Mouse (Mus musculus) midbrain, embryonic 14.5 days (tissue): ENCODE data around the gene Tead2. TPM values are rescaled to one million over a fixed set of nuclear protein-coding genes. Genes with fewer than 3 reads are reported as not detected.

Experiments used
- ATAC-seq: fragments of 200-750 bp; cut with Nextera tagmentation; 2 replicates; pipeline ENCODE4 v1.8.0; 2017; ENCODE audit warnings: moderate number of reproducible peaks, moderate library complexity; ENCODE audit not compliant: low FRiP score, low TSS enrichment
- DNase-seq: peaks from one replicate; pipeline ENCODE4 v3.0.0-alpha.2; 2015
- H3K27ac ChIP-seq: fragments of 300-500 bp; sonication (generic); replicated peaks from 2 replicates; pipeline ENCODE4 v1.5.1; 2014; ENCODE audit warnings: mild to moderate bottlenecking, low read depth, low read length, moderate library complexity
- H3K27me3 ChIP-seq: fragments of 300-500 bp; sonication (generic); 2 replicates; pipeline ENCODE4 v1.6.1; 2014; ENCODE audit warnings: low read length, control low read depth, mixed read lengths; ENCODE audit not compliant: control insufficient read depth, insufficient read depth
- H3K36me3 ChIP-seq: fragments of 300-500 bp; sonication (generic); 2 replicates; pipeline ENCODE4 v1.6.1; 2014; ENCODE audit warnings: low read length, control low read depth; ENCODE audit not compliant: control insufficient read depth, insufficient read depth
- H3K4me1 ChIP-seq: fragments of 300-500 bp; sonication (generic); 2 replicates; pipeline ENCODE4 v1.6.1; 2014; ENCODE audit warnings: mild to moderate bottlenecking, antibody characterized with exemption, low read length, control low read depth; ENCODE audit not compliant: control insufficient read depth, insufficient read depth
- H3K4me2 ChIP-seq: fragments of 300-500 bp; sonication (generic); 2 replicates; pipeline ENCODE4 v1.6.1; 2014; ENCODE audit warnings: mild to moderate bottlenecking, low read length, moderate library complexity
- H3K4me3 ChIP-seq: fragments of 300-500 bp; sonication (generic); replicated peaks from 2 replicates; pipeline ENCODE4 v1.5.1; 2014; ENCODE audit warnings: low read depth, low read length
- H3K9ac ChIP-seq: fragments of 300-500 bp; sonication (generic); replicated peaks from 2 replicates; pipeline ENCODE4 v1.6.1; 2014; ENCODE audit warnings: mild to moderate bottlenecking, low read length, moderate library complexity
- H3K9me3 ChIP-seq: fragments of 300-500 bp; sonication (generic); 2 replicates; pipeline ENCODE4 v1.6.1; 2016; ENCODE audit warnings: low read length, control low read depth, mixed read lengths; ENCODE audit not compliant: control insufficient read depth
- WGBS: fragments of 180-500 bp; shearing (Covaris S2); extraction: QIAGEN DNeasy Blood & Tissue Kit; methylation state at CpG from one replicate; pipeline ENCODE4 v1.1.7; 2014; 5-methylcytosine and 5-hydroxymethylcytosine counted together
- polyA plus RNA-seq: library from polyadenylated mRNA; unstranded; fragments of >200 nt; fragmentation: Nextera tagmentation; extraction: Ambion mirVana; gene quantifications from 2 replicates; pipeline ENCODE4 v1.2.1, GENCODE M21; 2014

Gene Tead2
- polyA plus RNA-seq, 1 experiment from 2014 or later, result 59.7 TPM

GRCm38 (mm10) chr7:45228548-45228947 lies 13.0 kb downstream of the Tead2 start:
- no peak overlapping the region for H3K9ac ChIP-seq
- H3K27me3 ChIP-seq, result no peaks in the 10 kb centered on the region
- 96% methylated on average over 18 of the region's 18 CpGs for WGBS
- no peak for ATAC-seq
- no peak overlapping the region for H3K27ac ChIP-seq
- no peaks in the 10 kb centered on the region for H3K9me3 ChIP-seq
- no peak overlapping the region for H3K4me2 ChIP-seq
- DNase-seq, result no peak
- peaks cover 30% of the 10 kb centered on the region for H3K36me3 ChIP-seq
- no peaks in the 10 kb centered on the region for H3K4me1 ChIP-seq
- H3K4me3 ChIP-seq, result no peak overlapping the region

GRCm38 (mm10) chr7:45229046-45229445 lies 13.5 kb downstream of the Tead2 start:
- peaks cover 27% of the 10 kb centered on the region for H3K36me3 ChIP-seq
- H3K9me3 ChIP-seq, result no peaks in the 10 kb centered on the region
- H3K4me2 ChIP-seq, result no peak overlapping the region
- no peak overlapping the region for H3K4me3 ChIP-seq
- 99% methylated on average over 8 of the region's 8 CpGs for WGBS
- peaks cover under 1% of the 10 kb centered on the region; the same call in 1 of the 2 replicates for H3K4me1 ChIP-seq
- no peak for ATAC-seq
- no peak overlapping the region for H3K27ac ChIP-seq
- no peak for DNase-seq
- no peaks in the 10 kb centered on the region for H3K27me3 ChIP-seq
- no peak overlapping the region for H3K9ac ChIP-seq

DNA sequence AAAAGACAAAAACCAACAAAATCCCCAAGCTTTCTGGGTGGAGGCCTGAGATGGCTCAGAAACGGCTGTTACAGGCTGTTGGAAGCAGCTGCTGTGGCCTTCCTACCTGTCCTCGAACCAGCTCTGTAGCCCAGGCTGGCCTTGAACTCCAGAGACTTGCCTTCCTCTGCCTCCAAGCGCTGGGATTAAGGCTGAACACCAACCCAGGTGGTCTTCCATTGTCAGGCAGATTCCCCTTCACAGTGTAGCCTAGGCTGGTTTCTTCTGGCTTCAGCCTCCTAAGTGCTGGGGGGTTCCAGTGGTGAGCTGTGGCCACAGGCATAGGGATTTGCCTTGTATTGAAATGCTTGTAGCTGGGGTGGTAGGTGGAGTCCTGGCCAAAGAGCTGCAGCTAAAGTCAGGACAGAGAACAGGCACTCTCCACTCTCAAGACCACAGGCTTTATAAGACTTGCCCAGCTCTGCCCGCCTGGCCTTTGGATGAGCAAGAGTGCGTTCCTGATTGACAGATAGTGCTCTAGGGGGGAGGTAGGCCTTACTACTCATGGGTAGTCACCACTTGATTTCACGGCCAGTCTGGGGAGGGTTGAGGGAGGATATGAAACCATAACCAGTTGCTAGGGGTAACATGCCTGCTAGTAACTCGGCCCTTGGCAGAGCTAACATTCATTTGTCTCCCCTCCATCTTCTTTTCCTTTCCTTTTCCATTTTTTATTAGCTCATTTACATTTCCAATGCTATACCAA lies 14.1 kb downstream of the Tead2 start:
- DNase-seq (no peak), ATAC-seq (no peak)
- Histone ChIP-seq H3K9me3 (no peaks in the 10 kb centered on the region), H3K4me2 (no peak overlapping the region), H3K36me3 (peaks cover 27% of the 10 kb centered on the region), H3K9ac (no peak overlapping the region), H3K4me3 (no peak overlapping the region), H3K27ac (no peak overlapping the region), H3K27me3 (no peaks in the 10 kb centered on the region), H3K4me1 (peaks cover 5% of the 10 kb centered on the region; the same call in 1 of the 2 replicates)
- WGBS, result 89% methylated on average over 7 of the region's 7 CpGs

GRCm38 (mm10) chr7:45231192-45231591 lies 15.6 kb downstream of the Tead2 start:
- 91% methylated on average over 12 of the region's 12 CpGs for WGBS
- Histone ChIP-seq H3K9me3 (no peaks in the 10 kb centered on the region), H3K4me2 (no peak overlapping the region), H3K36me3 (peaks cover 27% of the 10 kb centered on the region), H3K9ac (no peak overlapping the region), H3K27ac (no peak overlapping the region), H3K4me1 (peaks cover 14% of the 10 kb centered on the region; the same call in 1 of the 2 replicates), H3K4me3 (no peak overlapping the region), H3K27me3 (no peaks in the 10 kb centered on the region)
- ATAC-seq (no peak), DNase-seq (no peak)

DNA sequence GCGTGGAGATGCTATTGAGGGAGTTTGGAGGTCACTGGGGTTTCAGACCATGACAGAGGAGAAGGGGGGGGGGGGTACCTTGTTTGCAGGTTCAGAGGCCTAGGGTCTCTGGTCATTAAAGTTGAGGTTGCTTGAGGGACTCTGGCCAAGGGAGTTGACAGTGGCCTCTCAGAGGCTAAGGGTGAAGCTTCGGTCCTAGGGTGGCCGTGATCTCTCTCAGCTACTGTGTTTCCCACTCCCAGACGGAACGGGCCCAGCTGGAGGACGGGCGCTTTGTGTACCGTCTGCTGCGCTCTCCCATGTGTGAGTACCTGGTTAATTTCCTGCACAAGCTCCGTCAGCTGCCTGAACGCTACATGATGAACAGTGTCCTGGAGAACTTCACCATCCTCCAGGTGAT lies 16.4 kb downstream of the Tead2 start:
- Histone ChIP-seq H3K4me1 (peaks cover 14% of the 10 kb centered on the region; the same call in 1 of the 2 replicates), H3K4me3 (no peak overlapping the region), H3K9me3 (no peaks in the 10 kb centered on the region), H3K36me3 (peaks cover 21% of the 10 kb centered on the region), H3K9ac (no peak overlapping the region), H3K4me2 (no peak overlapping the region), H3K27ac (no peak overlapping the region), H3K27me3 (no peaks in the 10 kb centered on the region)
- 88% methylated on average over 11 of the region's 11 CpGs for WGBS
- no peak for DNase-seq
- ATAC-seq, result no peak

DNA sequence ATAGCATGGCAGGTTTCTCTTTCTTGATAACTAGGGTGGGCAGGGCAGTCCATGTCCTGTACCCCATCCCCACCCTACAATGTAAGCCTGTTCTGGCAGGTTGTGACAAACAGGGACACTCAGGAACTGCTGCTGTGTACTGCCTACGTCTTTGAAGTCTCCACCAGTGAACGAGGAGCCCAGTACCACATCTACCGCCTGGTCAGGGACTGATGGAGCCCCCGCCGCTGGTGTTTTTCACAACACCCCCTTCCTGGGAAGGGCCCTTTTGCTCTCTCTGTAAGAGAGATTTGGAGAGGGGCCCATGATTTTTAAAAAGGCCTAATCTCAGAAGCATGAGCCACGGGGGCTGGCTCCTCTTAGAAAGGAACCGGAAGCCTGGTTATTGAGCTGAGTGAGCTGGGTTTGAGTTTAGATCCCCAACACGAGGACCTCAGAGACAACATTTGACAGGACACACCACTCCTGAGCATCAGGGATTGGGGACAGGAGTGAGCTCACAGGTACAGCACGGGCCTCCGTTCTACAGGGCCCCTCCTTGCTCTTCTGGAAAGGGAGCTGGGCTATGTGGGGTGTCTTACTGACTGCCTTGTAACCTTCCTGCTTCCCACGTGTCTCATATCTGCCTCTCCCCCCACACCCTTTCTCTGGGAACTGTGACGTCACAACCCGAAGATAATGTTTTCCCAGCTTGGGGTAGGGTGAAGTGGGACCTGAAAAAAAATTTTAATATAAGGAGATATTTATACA lies 17.3 kb downstream of the Tead2 start:
- H3K4me1 ChIP-seq, result peaks cover 14% of the 10 kb centered on the region; the same call in 1 of the 2 replicates
- H3K27ac ChIP-seq, result 0 out of 2 replicates have a peak overlapping the region, but pooled peaks have one; percentile 8
- H3K4me2 ChIP-seq, result no peak overlapping the region
- DNase-seq (no peak), ATAC-seq (no peak)
- no peaks in the 10 kb centered on the region for H3K9me3 ChIP-seq
- peaks cover 18% of the 10 kb centered on the region for H3K36me3 ChIP-seq
- H3K9ac ChIP-seq, result no peak overlapping the region
- 70% methylated on average over 13 of the region's 13 CpGs for WGBS
- no peak overlapping the region for H3K4me3 ChIP-seq
- H3K27me3 ChIP-seq, result no peaks in the 10 kb centered on the region

DNA sequence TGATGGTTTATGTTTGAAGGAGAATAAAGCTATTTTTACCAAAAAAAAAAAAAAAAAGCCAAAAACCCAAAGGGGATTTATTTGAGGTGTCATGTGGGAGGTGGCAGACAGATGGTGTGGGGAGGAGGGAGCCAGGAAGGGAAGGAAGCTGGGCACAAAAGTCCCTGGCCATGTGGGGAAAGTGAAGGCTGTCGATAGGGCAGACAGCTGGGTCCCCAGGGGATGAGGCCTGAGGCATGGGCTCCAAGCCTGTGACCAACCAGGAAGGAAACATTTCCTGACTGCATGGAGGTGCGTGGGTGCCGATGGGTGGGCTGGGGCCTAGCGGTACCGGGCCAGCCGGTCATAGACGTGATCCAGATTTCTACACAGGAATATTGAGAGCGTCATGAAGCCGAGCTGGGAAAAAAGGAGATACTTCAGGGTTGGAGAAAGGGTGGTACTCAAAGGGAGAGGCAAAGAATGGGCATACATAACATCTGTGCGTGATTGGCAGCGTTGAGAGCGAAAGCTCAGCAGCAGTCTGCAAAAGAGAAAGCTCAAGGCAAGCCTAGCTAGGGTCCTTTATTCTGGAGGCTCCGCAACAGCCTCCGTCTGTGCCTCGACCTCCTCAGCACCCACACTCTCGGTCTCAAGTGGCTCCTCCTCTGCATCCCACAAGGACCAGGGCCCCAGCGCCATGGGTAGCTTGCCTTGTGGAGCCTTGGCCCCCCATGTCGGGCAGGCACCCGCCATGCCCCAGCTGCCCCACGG lies 18.2 kb downstream of the Tead2 start:
- H3K27ac ChIP-seq, result no peak overlapping the region
- no peaks in the 10 kb centered on the region for H3K27me3 ChIP-seq
- H3K36me3 ChIP-seq, result peaks cover 15% of the 10 kb centered on the region
- H3K4me1 ChIP-seq, result peaks cover 14% of the 10 kb centered on the region; the same call in 1 of the 2 replicates
- 22% methylated on average over 20 of the region's 20 CpGs for WGBS
- H3K9ac ChIP-seq, result no peak overlapping the region
- DNase-seq (peak; percentile 47), ATAC-seq (peak; percentile 15; the same call in 1 of the 2 replicates)
- H3K9me3 ChIP-seq, result no peaks in the 10 kb centered on the region
- H3K4me2 ChIP-seq, result peak overlapping the region; percentile 21; the same call in 1 of the 2 replicates
- no peak overlapping the region for H3K4me3 ChIP-seq

GRCm38 (mm10) chr7:45234333-45234841 lies 18.8 kb downstream of the Tead2 start:
- peak overlapping the region; percentile 75 for H3K27ac ChIP-seq
- H3K27me3 ChIP-seq, result peaks cover 3% of the 10 kb centered on the region; the same call in 1 of the 2 replicates
- H3K36me3 ChIP-seq, result peaks cover 9% of the 10 kb centered on the region
- WGBS, result 6% methylated on average over 29 of the region's 29 CpGs
- H3K4me2 ChIP-seq, result peak overlapping the region; percentile 36; the same call in 1 of the 2 replicates
- no peak overlapping the region for H3K4me3 ChIP-seq
- H3K9ac ChIP-seq, result no peak overlapping the region
- H3K4me1 ChIP-seq, result peaks cover 14% of the 10 kb centered on the region; the same call in 1 of the 2 replicates
- H3K9me3 ChIP-seq, result no peaks in the 10 kb centered on the region
- ATAC-seq (no peak), DNase-seq (peak; percentile 49)
